Mouse (Mus musculus): ENCODE measurements around the gene Naa80.
"Not testable (repeated sequence)": the region's sequence is repeated elsewhere in the genome, so short reads cannot be mapped to it uniquely, and the experiment has no call there.

Naa80 gene

DNA sequence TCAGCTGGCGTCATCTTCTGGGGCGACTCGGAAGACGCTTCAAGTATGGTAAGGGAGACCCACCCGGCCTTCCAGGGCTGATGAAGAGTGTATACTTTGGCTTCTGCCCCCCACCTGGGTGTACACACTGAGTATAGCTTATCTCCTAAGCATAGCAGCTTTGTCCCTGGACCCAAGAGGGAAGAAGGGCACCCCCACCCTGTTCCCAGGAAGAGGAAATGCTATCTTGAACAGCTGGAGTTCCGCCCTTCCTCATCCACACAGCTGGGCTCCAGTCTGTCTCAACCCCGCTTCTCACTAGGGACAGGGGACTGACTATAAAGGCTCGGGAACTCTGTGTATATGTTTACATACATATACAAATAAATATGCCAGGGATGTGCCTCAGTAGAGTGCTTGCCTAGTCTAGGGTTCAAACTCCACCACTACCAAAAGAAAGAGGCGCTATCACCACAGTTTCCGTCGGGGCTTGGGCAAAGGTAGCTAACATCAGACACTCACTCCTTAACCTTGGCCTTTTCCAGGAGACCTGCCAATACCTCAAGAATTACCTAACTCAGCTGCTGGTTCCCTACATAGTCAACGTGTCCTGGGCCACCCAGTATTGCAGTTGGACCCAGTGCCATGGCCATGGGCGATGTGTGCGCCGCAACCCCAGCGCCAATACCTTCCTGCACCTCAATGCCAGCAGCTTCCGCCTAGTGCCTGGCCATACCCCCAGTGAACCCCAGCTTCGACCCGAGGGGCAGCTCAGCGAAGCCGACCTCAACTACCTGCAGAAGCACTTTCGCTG lies 7.0 kb upstream of the Naa80 start:
- in situ Hi-C loops (cut with MseI, MboI) = no loop called here

DNA sequence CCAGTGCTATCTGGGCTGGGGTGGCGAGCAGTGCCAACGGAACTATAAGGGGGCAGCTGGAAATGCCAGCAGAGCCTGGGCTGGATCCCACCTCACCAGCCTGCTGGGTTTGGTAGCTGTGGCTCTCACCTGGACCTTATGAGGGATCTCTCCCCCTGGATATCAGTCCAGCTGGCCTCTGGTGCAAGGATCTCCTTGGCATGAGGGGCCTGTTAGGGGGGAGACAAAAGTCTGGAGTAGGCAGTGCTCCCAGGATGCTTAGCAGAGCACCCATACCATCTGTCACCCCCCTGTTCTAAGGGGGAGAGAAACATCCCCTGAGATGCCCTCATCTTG lies 6.4 kb upstream of the Naa80 start:
- in situ Hi-C loops (cut with MseI, MboI) = no loop called here

DNA sequence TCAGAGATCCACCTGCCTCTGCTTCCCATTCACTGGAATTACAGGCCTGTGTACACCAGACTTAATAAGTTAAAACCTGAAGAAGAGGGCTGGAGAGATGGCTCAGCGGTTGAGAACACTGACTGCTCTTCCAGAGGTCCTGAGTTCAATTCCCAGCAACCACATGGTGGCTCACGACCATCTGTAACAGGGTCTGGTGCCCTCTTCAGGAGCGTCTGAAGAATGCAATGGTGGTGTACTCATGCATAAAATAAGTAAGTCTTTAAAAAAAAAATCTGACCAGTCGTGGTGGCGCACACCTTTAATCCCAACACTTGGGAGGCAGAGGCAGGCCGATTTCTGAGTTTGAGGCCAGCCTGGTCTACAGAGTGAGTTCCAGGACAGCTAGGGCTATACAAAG lies 4.9 kb upstream of the Naa80 start:
- in situ Hi-C loops (cut with MseI, MboI) = not testable (repeated sequence)

DNA sequence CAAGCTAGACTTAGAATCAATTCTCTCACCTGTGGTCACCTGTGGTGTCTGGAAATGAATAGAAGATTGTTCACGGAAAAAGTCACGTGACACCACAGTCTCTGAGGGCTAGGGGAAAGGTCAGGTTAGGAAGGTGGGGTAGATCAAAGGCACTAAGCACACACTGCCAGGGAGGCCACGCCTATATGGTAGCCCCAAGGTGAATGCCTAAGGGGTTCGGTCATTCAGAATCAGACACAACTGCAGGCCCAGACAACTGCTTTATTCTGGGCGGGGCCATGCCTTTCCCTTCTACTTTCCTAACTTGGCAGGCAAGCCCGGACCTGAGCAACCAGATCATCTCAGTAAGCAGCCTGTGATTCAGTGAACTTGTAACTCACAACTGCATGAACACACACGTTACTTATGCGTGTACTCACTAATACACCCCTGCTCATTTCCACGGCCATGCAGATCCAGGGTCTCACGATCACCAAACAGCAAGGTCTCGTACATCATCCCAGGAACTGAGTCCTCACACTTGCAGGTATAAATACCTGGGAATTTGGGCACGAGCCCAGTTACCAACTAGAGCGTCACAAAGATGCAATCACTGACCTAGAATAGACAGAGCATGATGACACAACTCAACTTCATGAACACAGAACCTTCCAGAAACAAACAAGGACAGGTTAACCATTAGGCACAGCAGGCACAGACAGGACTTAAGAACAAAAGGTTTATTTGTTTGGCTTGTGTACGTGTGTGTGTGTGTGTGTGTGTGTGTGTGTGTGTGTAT lies 2.9 kb upstream of the Naa80 start:
- in situ Hi-C loops (cut with MseI, MboI) = no loop called here

DNA sequence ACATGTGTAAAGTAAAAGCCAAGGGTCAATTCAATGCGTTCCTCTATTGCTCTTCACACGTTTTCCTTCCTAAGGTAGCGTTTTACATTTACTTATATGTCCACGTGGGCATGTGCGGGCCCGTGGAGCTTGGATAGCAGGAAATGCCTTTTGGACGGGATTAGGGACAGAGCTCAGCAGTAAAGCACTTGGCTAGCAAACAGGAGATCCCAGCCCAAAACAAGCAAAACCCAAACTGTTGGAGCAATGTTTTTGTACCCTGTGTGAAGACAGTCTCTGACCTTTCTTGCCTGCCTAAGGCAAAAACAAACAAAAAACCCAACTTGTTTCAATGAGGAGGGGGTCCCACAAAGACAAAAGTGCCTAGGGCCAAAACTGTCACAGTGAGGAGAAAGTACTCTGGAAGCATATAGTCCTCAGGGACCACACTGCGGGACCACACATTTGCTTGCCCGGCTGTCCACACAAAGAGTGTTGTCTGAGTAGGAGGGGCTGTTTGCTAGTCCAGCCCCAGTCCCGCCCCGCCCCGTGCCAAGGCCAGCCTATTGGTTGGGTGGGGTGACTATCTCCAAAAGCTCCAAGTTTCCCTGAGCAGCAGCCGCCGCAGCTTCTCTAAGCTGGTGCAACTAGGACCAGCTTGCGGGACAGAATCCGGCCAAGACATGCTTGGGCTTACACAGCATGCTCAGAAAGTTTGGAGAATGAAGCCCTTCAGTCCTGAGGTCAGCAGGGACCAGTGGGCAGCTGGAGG lies 2.2 kb upstream of the Naa80 start, which contains the start of gene Hyal1:
Gene Hyal1 (plus strand): TSS at position 571 of the 751 bp plus-strand sequence.
- in situ Hi-C loops (cut with MseI, MboI) = no loop called here

DNA sequence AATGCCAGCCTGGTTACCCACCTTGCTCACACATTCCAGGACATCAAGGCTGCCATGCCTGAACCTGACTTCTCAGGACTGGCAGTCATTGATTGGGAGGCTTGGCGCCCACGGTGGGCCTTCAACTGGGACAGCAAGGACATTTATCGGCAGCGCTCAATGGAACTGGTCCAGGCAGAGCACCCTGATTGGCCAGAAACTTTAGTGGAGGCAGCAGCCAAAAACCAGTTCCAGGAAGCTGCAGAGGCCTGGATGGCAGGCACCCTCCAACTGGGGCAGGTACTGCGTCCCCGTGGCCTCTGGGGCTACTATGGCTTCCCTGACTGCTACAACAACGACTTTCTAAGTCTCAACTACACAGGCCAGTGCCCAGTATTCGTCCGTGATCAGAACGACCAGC lies 816 bp upstream of the Naa80 start:
- in situ Hi-C loops (cut with MseI, MboI) = no loop called here

DNA sequence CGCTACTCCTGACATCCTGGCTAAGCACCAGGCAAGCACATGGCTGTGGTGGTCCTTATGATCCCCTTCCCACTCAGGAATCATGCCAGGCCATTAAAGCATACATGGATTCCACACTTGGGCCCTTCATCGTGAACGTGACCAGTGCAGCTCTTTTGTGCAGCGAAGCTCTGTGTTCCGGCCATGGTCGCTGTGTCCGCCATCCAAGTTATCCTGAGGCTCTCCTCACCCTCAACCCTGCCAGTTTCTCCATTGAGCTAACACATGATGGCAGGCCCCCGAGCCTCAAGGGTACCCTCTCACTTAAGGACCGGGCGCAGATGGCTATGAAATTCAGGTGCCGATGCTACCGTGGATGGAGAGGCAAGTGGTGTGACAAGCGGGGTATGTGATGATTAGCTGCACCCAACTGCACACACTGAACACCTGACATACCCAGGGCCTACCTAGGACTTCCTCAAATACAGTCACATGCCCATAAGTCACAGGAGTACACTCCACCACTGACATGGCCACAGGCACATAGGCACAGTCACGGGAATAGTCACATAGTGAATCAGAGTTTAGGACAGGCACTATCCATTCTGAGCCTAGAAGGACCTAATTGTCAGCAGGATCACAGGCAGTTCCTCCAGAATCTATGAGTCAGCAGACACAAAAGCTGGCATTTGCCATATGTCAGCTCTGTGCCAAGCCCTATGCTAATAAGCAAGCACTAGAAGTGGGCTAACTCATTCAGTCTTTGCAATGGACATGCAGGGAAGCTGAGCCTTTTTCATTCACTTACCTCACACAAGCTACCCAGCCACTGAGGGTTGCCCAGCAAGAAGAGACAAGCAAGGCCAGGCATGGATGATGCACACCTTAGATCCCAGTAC lies 575 bp downstream of the Naa80 start:
- in situ Hi-C loops (cut with MseI, MboI) = no loop called here

DNA sequence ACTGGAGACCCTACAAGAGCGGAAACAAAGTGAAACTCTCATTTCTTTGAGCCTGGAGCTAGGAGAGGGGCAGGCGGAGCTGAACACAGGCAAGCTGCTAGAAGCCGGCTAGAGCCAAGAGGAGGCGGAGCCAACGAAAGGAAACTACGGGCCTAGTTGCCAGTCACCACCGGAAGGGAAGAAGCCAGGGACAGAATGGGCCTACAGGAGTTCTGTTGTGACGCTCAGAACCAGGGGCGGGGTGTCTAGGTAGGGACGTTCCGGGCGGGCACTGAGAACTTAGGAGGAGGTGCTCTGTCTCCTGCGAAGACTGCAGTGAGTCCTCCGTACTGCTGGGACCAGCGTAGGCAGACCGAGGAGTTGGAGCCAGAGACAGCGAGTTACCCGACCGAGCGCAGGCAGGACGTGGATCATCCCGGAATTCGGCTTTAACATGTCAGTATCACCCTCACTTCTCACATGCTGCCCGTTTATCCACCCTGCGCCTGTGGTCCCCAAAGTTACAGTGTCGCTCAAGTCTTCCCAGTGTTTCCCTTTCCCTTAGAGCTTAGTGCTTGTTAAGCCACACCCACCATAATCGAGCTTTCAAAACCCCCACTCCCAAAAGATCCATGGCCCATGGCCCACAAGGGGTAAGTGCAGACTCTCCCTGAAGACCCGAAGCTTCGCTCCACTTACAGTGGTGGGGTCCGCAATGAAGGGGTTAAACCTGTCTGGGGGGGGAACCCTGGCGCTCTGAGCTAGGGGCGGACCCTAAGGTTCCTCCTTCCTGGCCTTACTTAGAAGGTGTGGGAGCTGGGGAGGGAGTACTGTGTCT lies 2.0 kb downstream of the Naa80 start, which contains the start of gene Hyal3:
Gene Hyal3 (plus strand): TSS at position 318 of the 817 bp plus-strand sequence.
- in situ Hi-C loops (cut with MseI, MboI) = no loop called here

DNA sequence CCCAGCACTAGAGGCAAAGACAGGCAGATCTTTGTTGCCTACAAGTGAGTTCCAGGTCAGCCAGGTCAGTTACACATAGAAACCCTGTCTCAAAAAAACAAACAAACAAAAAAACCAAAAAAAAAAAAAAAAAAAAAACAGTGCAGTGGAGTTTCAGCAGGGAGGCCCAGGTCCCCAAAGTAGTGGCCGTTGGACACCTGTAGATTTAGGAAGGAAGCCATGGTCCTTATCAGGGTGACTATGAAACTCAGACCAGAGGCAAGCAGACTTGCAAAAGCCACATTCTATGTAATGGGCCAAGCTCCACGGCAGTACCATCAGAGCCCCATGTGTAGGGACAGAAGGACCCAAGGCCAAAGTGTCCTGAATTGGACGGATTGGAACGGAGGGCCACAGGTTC lies 2.9 kb downstream of the Naa80 start:
- in situ Hi-C loops (cut with MseI, MboI) = no loop called here

DNA sequence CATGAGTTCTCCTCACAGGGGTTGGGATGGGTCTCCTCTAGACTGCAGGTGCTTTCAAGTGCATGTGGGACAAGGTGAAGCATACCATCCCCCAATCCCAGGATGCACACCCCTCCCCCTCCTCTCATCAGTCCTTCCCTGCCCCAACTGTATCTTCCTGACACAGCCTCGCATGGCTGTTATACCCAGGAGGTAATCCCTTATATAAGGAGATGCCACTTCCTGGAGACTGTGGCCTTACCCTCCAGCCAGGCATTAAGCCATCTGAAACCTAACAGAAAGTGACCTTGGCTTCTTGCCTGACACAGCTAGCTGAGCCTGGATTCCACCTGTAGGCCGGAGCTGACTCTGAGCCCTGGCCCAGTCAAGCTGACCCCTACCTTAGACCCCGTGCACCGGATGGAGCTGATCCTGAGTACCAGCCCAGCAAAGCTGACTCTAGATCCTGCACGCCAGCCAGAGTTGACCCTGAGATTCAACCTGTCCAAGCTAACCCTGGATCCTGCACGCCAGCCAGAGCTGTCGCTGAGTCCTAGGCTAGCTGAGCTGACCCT lies 3.9 kb downstream of the Naa80 start:
- in situ Hi-C loops (cut with MseI, MboI) = no loop called here

DNA sequence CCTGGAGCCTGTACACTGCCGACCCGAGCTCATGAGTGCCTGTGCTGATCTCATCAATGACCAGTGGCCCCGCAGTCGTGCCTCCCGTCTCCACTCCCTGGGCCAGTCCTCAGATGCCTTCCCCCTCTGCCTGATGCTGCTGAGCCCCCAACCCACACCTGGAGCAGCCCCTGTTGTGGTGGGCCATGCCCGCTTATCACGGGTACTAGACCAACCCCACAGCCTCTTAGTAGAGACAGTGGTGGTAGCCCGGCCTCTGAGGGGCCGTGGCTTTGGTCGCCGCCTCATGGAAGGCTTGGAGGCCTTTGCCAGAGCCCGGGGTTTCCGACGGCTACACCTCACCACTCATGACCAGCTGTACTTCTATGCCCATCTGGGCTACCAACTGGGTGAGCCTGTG lies 4.5 kb downstream of the Naa80 start:
- in situ Hi-C loops (cut with MseI, MboI) = no loop called here

DNA sequence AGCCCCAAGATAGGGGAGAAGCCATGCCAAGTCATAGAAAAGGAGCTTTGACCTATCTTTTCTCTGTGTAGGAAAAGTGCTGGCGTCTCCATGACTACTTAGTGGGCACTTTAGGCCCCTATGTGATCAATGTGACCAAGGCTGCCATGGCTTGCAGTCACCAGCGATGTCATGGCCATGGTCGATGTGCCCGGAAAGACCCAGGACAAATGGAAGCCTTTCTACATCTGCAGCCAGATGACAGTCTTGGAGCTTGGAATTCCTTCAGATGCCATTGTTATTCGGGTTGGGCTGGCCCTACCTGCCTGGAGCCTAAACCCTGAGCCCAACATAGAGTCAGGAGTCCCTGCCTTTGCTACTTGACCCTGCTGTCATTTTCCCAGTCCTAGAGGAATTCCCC lies 7.8 kb downstream of the Naa80 start:
- in situ Hi-C loops (cut with MseI, MboI) = no loop called here

DNA sequence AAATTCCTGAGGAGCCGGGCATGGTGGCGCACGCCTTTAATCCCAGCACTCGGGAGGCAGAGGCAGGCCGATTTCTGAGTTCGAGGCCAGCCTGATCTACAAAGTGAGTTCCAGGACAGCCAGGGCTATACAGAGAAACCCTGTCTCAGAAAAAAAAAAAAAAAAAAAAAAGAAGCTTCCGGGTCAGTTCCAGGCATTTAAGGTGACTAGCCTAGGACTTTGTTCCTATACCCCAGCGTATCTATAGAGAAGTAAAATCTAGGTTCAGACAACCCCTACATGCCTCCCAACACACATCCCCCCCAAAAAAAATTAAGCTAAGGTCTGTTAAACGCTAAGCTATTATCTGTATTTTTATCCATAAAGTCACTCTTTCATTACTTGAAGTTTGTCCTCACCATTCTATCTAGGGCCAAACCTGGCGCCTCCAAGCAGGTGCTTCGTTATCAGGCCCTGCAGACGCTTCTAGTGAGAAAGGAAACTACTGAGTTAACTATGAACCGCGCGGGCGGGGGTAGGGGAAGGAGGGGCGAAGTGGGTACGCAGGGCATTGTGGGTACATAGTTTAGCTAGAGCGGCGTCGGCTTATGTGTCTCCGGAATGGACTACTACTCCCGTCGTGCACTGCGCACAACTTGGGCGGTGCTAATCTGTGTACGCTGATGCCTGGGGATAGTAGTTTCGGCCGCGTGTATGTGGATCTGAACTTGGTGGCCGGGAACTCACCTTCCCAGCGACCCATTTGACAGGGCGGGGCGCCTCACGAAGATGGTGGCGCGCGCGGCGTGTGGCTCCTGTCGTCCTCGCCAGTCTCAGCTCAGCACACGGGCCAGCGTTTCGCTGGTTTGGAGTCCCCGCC lies 8.5 kb downstream of the Naa80 start, which contains the start of gene Ifrd2:
Gene Ifrd2 (plus strand): TSS at position 669 of the 859 bp plus-strand sequence.
- in situ Hi-C loops (cut with MseI, MboI) = no loop called here

DNA sequence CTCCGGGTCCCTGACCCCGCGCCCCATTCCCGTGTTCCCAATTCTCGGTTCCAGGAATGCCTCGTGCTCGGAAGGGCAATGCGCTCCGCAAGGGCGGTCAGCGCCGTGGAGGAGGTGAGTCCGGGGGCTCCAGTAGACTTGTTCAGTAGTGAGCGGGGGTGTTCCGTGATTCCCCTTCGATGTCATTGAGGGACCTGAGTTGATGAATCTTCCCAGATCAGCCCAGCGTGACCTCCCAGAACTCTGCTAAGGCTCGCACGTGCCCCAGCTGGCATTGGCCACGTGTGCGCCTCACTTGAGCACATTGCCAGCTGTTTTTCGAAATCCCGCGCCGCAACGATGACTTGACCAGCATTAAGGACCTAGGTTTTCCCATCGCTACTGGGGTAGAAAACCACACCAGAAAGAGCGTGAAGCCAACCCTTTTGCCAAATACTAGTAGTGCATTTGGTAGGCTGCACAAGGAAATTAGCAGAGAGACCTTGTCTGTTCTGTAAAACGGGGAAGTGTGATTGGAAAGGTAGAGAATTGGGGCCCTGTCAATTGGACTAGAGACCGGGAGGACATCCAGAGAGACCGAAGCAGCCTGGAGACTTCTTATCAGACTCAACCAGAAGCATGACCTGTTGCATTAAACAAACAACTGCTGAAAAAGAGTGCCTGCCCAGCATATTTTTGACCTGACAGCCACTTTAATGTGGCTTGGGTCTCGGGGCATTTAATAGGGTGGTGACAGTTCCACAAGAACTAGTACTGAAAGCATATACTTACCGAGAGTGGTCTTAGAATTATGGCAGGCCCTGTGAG lies 9.3 kb downstream of the Naa80 start:
- in situ Hi-C loops (cut with MseI, MboI) = no loop called here

DNA sequence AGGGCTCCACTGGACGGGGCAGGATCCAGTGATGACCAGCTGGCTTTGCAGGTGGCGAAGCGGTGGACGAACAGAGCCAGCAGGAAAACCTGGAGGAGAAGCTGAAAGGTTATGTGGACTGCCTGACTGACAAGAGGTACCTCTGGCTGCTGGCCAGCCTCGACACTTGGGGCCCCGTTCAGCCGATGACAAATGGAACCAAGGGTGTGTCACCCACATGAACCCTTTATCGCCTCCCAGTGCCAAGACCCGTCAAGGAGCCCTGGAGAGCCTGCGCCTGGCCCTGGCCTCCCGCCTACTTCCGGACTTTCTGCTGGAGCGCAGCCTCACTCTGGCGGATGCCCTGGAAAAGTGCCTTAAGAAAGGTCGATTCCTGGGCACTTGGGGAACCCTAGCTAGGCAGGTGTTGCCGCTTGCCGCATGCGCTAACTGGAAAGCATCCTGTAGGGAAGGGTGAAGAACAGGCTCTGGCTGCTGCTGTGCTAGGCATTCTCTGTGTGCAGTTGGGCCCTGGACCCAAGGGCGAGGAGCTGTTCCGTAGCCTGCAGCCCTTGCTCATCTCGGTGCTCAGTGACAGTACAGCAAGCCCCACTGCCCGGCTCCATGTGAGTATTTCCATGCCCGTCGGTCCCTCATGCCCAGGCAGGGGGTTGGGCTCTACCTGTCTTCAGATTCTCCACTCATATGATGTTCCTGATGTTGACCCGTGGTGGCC lies 11.5 kb downstream of the Naa80 start:
- in situ Hi-C loops (cut with MseI, MboI) = no loop called here

DNA sequence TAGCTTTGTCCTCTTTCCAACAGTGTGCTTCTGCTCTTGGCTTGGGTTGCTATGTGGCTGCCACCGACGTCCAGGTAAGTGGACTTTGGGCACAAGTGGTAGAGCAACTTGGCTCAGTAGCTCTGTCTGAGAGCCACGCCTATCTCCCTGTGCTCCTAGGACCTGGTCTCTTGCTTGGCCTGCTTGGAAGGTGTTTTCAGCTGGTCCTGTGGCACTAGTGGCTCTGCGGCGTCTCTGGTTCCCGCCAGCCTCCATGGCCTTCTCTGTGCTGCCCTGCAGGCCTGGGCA lies 12.0 kb downstream of the Naa80 start:
- in situ Hi-C loops (cut with MseI, MboI) = no loop called here

DNA sequence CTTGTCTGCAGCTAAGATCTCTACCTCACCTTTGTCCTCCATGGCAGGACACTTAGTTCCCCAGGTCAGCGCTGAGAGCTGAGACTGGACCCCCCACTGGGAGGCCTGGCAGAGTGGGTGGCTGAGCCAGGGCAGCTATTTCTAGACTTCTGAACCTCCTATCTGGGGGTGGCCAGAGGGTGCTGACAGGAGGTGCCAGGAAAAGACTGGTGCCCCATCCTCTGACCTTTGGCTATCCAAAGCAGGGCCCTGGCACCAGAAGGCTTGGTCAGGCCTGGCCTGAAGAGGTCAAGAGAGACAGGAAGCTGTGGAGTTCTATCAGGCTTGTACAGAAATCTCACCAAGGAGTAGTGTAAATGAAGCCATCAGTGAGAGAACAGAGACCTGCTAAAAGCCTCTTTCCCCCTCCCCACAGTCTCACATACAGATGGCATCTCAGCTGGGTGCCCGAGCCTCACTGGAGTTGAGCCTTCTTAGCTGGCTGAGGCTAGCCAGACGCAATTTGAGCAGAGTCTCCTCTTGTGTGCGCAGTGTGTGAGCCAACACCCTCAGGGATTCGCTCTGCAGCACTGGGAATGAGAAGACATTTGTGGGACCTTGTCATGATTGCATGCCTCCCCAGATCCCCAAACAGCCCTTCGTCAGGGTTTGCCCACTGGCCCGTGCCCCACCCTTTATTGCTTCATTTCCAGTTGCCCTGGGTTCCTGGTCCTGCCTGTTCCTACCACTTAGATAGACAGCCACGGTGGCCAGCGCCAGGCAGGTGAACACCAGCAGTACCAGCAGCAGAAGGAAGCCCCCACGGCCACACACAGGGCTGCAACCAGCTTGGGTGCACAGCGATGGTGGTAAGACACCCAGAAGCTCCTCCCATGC lies 14.7 kb downstream of the Naa80 start:
- in situ Hi-C loops (cut with MseI, MboI) = no loop called here

Data from mouse trophoblast stem cell (cell line).